Mouse (Mus musculus): Measurements from ENCODE around the gene Serf2.

Serf2 gene

GRCm38 (mm10) chr2:121448739-121449535 lies at the start of gene Serf2:
TSS of gene Serf2 (plus strand) at chr2:121449195.
- peak; percentile 95 to 99 for DNase-seq

- no peak for DNase-seq
Measured at GRCm38 (mm10) chr2:121403296-121403695, 45.7 kb upstream of the Serf2 start.

GRCm38 (mm10) chr2:121408160-121408559 lies 40.8 kb upstream of the Serf2 start:
- DNase-seq, result peak; percentile 20 to 30

GRCm38 (mm10) chr2:121412843-121413386 lies 36.1 kb upstream of the Serf2 start:
- DNase-seq, result no peak

DNA sequence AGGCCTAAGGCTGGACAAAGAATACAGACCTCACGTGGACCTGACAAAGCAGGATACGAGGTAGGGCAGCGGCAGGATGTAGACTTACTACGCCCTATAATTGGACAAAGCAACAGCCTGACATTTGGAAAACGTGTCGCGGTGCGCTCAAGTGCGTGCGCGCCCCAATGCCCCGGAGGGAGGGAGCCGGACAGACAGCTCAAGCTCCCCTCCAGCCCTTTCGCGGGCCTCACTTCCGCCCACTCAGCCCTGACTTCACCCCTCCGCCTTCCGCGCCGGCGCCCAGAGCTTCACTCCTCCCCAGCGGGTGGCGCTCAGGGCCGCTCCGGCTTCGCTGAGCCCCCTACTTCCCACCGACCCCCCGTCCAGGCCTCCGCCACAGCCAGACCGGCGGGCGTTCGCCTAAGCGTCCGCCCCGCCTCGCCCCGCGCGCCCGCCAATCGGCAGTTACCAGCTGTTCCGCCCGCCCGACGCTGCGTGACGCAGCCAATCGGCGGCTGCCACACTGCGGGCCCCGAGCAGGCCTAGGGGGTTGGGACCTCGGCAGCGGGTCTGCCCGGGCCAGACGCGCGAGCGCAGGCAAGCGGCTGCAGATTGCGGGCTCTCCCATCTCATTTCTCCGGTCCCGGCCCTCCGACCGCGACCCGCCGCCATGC lies 35.5 kb upstream of the Serf2 start, which contains the start of the genes Pdia3 and Catsper2:
Gene Pdia3, plus strand, starts transcription at position 389 of the 656 bp plus-strand sequence.
Gene Catsper2, minus strand, starts transcription at position 406 of the 656 bp plus-strand sequence.
- DNase-seq, result peak; percentile 92 to 96

GRCm38 (mm10) chr2:121414139-121414685 lies 34.8 kb upstream of the Serf2 start:
- no peak for DNase-seq

- DNase-seq, result no peak
Measured at GRCm38 (mm10) chr2:121415103-121415502, 33.9 kb upstream of the Serf2 start.

DNA sequence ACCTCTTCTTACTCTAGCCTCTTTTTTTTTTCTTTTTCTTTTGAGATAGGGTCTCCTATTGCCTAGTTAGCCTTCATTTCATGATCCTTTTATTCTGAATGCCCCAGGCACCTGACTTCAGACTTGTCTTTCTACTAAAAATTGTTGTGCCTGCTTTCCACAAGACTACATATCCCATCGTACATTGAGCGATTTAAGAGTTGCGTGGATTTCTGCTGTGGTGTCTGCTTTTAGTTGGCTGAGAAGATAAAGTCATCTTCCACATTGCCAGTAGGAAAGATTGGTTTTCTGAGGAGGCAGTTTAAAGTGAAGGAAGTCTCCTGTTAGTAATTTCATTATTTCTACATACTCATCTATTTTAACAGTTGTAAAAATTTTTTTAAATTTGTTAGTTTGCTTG lies 33.4 kb upstream of the Serf2 start:
- no peak for DNase-seq

DNA sequence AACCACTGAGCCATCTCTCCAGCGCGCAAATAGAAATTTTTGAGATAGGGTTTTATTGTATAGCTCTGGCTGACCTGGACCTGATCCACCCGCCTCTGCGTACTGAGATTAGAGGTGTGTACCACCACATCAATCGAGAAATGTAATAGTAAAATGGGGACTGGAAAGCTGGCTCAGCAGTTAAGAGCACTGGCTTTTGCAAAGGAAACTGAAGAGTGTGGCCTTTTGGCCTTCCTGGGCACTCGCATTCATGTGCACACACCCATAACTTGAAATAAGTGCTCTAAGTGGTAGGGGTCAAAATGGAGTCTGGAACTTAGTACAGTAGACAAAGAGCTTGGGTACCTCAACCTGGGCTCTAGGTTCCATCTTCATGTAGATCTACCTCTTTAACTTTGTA lies 32.6 kb upstream of the Serf2 start:
- peak in 1 of 2 experiments; percentile 4 for DNase-seq

DNA sequence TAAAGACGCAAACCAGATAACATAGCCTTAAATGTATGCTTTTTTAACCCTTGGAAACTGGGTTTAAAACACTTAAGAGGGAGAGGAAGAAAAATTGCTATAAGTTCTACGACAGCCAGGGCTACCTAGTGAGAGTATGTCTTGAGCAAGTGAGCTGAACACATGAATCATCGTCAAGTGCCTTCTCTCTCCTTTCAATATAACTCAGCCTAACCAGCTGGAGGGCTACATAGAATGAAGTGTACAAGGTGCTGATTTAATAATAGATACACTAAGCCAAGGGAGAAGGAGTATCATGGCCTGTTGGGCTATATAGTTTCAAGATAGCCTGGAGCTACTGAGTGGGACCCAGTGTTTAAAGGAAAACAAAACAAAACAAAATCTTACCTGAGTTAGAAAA lies 30.5 kb upstream of the Serf2 start:
- DNase-seq, result no peak

GRCm38 (mm10) chr2:121423166-121423565 lies 25.8 kb upstream of the Serf2 start:
- DNase-seq, result no peak

GRCm38 (mm10) chr2:121425890-121426289 lies 23.1 kb upstream of the Serf2 start:
- no peak for DNase-seq

DNA sequence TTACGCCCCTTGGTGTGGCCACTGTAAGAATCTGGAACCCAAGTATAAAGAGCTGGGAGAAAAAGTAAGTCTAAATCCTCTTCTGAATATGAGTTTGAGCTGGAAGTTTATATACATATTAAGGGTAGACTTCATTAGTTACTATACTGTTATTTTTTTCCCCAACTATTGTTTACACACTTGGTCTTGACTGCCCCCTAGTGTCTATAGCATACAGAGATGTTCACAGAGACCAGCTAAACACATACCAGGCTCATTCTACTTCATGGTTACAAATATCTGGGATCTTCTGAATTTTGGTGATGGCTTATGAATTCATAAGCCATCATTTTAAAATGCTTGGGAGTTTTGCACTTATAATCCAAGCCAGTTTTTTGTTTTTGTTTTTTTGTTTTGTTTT lies 14.1 kb upstream of the Serf2 start:
- no peak for DNase-seq

DNA sequence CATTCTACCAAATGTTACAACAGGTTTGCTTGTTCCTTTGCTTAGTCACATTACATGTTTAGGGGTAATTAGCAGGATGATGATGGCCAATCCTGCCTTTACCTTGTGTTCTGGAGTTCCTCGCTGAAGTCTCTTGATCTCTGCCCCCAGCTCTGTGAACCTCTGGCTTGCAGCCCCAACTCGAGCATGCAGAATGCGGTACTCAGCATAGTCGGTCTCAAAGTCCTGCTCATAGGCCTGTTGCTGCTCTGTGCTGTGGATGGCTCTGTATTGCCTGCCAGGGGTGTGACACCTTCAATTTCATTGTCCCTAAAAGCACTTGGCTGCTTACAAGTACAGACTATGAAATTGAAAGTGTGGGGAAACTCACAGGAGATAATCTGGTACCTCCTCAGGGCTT lies 9.2 kb upstream of the Serf2 start:
- DNase-seq, result no peak

GRCm38 (mm10) chr2:121440834-121441605 lies 8.0 kb upstream of the Serf2 start:
- no peak for DNase-seq

GRCm38 (mm10) chr2:121441800-121442199 lies 7.2 kb upstream of the Serf2 start:
- no peak for DNase-seq

DNA sequence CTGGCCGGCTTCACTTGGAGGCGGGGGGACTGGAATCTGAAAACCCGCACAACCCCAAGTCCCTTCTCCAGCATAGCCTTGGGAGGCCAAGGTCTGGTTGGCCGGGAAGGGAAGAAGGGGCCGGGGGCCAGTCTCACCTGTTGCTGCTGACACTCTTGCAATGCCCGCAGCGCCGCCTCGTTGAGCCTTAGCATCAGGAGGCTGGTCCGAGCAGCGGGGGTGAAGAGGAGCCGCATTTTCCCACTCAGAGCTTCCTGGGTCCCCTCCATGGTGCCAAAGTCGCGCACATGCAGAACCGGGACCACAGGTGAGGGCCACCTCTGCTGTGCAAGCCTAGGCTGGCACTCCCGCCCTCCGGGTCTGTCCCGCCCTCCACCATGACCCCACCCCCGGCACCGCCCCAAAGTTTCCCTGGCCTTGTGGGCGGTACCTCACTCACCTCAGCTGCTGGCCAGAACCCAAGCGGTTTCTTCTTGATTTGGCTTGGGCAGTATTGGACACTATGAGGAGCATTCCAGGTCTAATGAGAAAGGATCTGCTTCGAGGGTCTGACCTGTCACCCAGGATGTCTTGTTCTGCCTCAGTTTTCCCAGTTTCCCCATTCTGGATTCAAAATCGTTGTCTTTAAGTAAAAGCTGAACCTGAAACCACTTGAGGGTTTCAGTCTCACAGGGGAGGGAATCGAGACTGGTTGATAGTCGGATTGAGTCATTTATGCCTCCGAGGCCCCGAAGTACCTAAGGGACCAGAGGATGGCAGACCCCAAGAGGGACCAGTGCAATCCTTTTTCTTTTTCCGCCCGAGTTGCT lies 6.5 kb upstream of the Serf2 start:
- DNase-seq, result peak; percentile 53 to 60

- DNase-seq, result no peak
Measured at GRCm38 (mm10) chr2:121443068-121443349, 6.0 kb upstream of the Serf2 start.

DNA sequence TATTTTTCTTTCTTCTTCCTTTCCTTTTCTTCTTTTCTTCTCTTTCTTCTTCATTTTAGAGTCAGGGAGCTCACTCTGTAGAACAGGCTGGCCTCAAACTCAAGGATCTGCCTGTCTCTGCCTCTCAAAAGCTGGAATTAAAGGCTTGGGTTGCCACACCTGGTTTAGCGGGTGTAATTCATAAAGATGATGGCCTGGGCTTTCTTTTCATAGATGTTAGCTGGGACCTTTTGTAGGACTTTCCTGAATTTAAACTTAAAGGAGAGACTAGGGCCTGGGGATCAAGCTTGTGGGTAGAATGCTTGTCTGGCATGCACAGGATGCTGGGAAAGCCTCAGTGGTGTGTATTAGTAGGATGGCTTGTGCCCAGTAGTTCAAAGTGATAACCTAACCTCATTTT lies 4.8 kb upstream of the Serf2 start, which contains the start of gene Ell3:
Gene Ell3, minus strand, starts transcription at position 101 of the 400 bp plus-strand sequence.
- no peak for DNase-seq

DNA sequence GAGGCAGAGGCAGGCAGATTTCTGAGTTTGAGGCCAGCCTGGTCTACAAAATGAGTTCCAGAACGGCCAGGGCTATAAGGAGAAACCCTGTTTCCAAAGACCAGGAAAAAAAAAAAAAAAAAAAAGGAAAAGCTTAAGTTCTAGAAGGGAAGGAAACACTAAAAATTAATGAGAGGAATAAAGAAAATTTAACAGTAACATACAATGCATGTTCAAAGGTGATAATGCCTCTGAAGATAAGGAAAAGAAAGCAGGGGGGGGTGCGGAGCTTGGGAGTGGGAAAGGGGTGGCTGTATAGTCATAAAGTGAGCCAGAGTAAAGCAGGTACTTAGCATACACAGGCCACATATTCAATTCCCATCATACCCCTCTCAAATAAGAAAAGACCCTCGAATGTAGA lies 3.9 kb upstream of the Serf2 start:
- no peak for DNase-seq

DNA sequence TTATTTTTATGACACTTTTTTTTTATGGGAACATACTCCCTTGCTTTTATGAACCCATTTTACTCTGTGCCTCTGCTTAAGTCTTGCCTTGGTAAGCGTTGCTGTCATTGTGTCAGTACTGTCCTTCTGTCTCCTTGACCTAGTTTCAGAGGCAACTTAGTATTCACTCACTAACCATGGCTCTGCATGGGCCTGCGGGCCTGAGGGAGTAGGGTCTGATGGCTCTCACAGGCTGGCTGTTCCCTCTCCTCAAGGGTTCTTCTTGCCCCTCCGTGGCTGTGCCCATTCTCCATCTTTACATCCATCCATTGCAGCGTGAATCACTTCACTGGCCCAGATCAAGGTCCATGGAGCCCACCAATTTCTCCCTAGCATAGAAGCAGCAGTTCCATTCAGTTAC lies 2.5 kb upstream of the Serf2 start:
- no peak for DNase-seq

DNA sequence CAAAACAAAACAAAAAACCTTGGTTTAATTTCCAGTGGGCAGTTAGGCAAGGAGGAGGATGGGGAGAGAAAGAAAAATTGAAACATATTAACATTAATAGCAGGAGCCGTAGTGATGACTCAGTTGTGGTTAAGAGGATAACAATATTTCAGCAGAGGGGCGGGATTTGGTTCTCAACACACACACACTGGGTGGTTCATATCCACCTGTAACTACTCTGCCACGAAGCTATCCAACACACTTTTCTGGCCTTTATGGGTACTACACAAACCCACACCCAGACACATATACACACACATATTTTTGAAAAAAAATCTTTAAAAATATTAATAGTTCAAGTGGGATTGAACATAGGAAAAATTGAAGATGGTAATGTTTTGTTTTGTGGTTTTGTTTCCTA lies 2.0 kb upstream of the Serf2 start:
- DNase-seq, result no peak
